Mouse (Mus musculus): Measurements from ENCODE around the gene Mesp1. TPM values are rescaled to one million over a fixed set of nuclear protein-coding genes. Genes with fewer than 3 reads are reported as not detected.

Gene Mesp1
- total and polyA plus RNA-seq, 3 experiments = not detected

DNA sequence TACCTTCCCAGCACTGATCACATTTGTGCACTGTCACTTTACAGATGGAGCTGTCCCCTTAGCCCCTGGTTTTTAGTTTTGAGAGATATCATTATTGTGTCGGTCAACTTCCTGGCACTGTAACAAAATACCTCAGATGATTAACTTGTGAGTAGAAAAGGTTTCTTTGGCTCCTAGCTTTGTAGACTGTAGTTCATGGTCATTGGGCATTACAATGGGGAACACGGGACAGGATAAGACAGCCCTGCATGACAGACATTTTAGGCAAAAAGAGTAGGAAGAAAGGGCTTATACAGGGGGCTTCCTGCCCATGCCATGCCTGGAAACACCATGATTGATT, 11.1 kb downstream of the Mesp1 start:
- H3K9me3 ChIP-seq (replicated peaks; ENCODE audit: insufficient read depth, low read length) = no peaks in the 10 kb centered on the region
- peaks cover 0 to 6% of the 10 kb centered on the region in 2 experiments; a peak in 2 of 4 replicates for H3K4me1 ChIP-seq (ENCODE audit: control insufficient read depth in 1 of 2, insufficient read depth in 2 of 2, low read length in 2 of 2)
- H3K36me3 ChIP-seq (ENCODE audit: control insufficient read depth in 1 of 2, insufficient read depth in 2 of 2, low read length in 2 of 2) = no peaks in the 10 kb centered on the region
- no peak for TF ChIP-seq TAL1 (IDR thresholded peaks at IDR 0.05; ENCODE audit: low read length)
- TF ChIP-seq MAZ (IDR thresholded peaks at IDR 0.05; ENCODE audit: low read depth, low read length) = no peak
- no peak for TF ChIP-seq TCF12 (IDR thresholded peaks at IDR 0.05; ENCODE audit: low read depth, low read length)
- TF ChIP-seq ZKSCAN1 (IDR thresholded peaks at IDR 0.05; ENCODE audit: low read depth, low read length) = no peak
- no peak for TF ChIP-seq RAD21 (IDR thresholded peaks at IDR 0.05; ENCODE audit: low read depth, low read length)
- no peak for TF ChIP-seq MAFK (IDR thresholded peaks at IDR 0.05; ENCODE audit: borderline replicate concordance, low read depth, low read length)
- no peak for TF ChIP-seq USF1 (IDR thresholded peaks at IDR 0.05; ENCODE audit: low read depth, low read length)
- no peak for TF ChIP-seq EP300 (IDR thresholded peaks at IDR 0.05; ENCODE audit: low read depth in 1 of 2, low read length in 2 of 2)
- TF ChIP-seq MEF2A (IDR thresholded peaks at IDR 0.05; ENCODE audit: extremely low read depth, insufficient replicate concordance, low read depth, low read length, poor library complexity, severe bottlenecking) = no peak
- no peak for TF ChIP-seq MXI1 (IDR thresholded peaks at IDR 0.05; ENCODE audit: low read depth, low read length)
- no peak for TF ChIP-seq TBP (IDR thresholded peaks at IDR 0.05; ENCODE audit: low read depth, low read length)
- TF ChIP-seq MYC (IDR thresholded peaks at IDR 0.05; ENCODE audit: low read depth, low read length) = no peak
- TF ChIP-seq MAX (IDR thresholded peaks at IDR 0.05; ENCODE audit: low read length) = no peak
- TF ChIP-seq ZC3H11A (IDR thresholded peaks at IDR 0.05; ENCODE audit: low read depth, low read length) = no peak
- no peak for TF ChIP-seq USF2 (IDR thresholded peaks at IDR 0.05; ENCODE audit: borderline replicate concordance in 1 of 2, insufficient read depth in 1 of 2, low read depth in 1 of 2, low read length in 2 of 2)
- TF ChIP-seq UBTF (IDR thresholded peaks at IDR 0.05; ENCODE audit: borderline replicate concordance, insufficient read depth, low read depth, low read length) = no peak
- H3K4me3 ChIP-seq (ENCODE audit: control insufficient read depth in 1 of 2, insufficient read depth in 1 of 2, low read depth in 2 of 2, low read length in 2 of 2) = no peak overlapping the region
- no peaks in the 10 kb centered on the region for H3K79me2 ChIP-seq (ENCODE audit: control insufficient read depth, insufficient read depth, low read length, poor library complexity)
- no peak overlapping the region for H3K27ac ChIP-seq (ENCODE audit: control insufficient read depth, low read depth, low read length)
- DNase-seq (ENCODE audit: low read depth, low spot score) = no peak
- H3K27me3 ChIP-seq (ENCODE audit: control insufficient read depth in 1 of 2, insufficient read depth in 2 of 2, low read length in 2 of 2) = peaks cover 0 to 1% of the 10 kb centered on the region in 2 experiments; a peak in 2 of 4 replicates
- no peak overlapping the region for H3K9ac ChIP-seq (ENCODE audit: control insufficient read depth, low read depth, low read length, poor library complexity, severe bottlenecking)

DNA sequence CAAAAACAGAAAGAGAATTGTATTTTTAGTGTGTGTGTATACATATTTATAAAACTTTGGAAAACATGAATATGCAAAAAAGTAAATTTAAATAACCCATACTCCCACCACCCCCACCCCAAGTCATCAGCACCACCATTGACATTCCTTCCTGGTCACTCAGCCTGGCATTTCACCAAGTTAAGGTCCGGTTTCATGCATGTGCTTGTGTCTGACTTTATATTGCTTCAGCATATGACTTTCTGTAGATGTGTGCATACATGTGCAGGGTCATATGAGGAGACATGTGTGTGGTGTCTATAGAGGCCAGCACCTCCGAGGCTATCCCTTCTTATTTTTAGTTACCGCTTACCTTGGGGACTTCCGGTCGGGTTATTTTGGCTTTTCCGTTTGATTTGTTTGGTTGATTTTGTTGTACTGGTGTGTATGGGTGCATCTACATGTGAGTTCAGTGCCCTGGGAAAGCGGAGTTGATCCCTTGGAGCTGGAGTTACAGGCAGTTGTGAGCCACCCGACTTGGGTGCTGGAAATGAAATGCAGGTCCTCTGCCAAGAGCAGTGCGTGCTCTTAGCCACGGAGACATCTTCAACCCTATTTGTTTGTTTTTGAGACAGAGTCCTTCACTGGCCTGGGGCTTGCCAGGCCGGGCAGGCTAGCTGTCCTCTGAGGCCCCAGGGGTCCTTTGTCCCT, 11.6 kb downstream of the Mesp1 start:
- no peak for DNase-seq (ENCODE audit: low read depth, low spot score)
- Histone ChIP-seq H3K27ac (ENCODE audit: control insufficient read depth, low read depth, low read length) (no peak overlapping the region), H3K79me2 (ENCODE audit: control insufficient read depth, insufficient read depth, low read length, poor library complexity) (no peaks in the 10 kb centered on the region), H3K9me3 (replicated peaks; ENCODE audit: insufficient read depth, low read length) (no peaks in the 10 kb centered on the region), H3K36me3 (ENCODE audit: control insufficient read depth in 1 of 2, insufficient read depth in 2 of 2, low read length in 2 of 2) (no peaks in the 10 kb centered on the region), H3K4me1 (ENCODE audit: control insufficient read depth in 1 of 2, insufficient read depth in 2 of 2, low read length in 2 of 2) (peaks cover 0 to 6% of the 10 kb centered on the region in 2 experiments; a peak in 2 of 4 replicates), H3K4me3 (ENCODE audit: control insufficient read depth in 1 of 2, insufficient read depth in 1 of 2, low read depth in 2 of 2, low read length in 2 of 2) (no peak overlapping the region), H3K27me3 (ENCODE audit: control insufficient read depth in 1 of 2, insufficient read depth in 2 of 2, low read length in 2 of 2) (peaks cover 0 to 1% of the 10 kb centered on the region in 2 experiments; a peak in 3 of 4 replicates), H3K9ac (ENCODE audit: control insufficient read depth, low read depth, low read length, poor library complexity, severe bottlenecking) (no peak overlapping the region)
- TF ChIP-seq NRF1 (IDR thresholded peaks at IDR 0.05; ENCODE audit: insufficient read depth, low read depth, low read length, poor library complexity, severe bottlenecking) (no peak), EP300 (IDR thresholded peaks at IDR 0.05; ENCODE audit: low read depth in 1 of 2, low read length in 2 of 2) (no peak), POLR2AphosphoS5 (IDR thresholded peaks at IDR 0.05; ENCODE audit: borderline replicate concordance, low read depth, low read length) (no peak), MXI1 (IDR thresholded peaks at IDR 0.05; ENCODE audit: low read depth, low read length) (no peak), GABPA (IDR thresholded peaks at IDR 0.05; ENCODE audit: low read depth, low read length) (no peak), ELF1 (IDR thresholded peaks at IDR 0.05; ENCODE audit: low read depth, low read length) (no peak)
